Mouse (Mus musculus) kidney, embryonic 14.5 days (tissue): ENCODE measurements around the gene Dnah6. TPM values are rescaled to one million over a fixed set of nuclear protein-coding genes. Genes with fewer than 3 reads are reported as not detected.
A peak's percentile ranks its signal among the peaks of the same experiment; 100 is the strongest.

ENCODE experiments used
- ATAC-seq: fragments of 200-750 bp; cut with Nextera tagmentation; 2 replicates; pipeline ENCODE4 v1.8.0; 2017; ENCODE audit warnings: moderate number of reproducible peaks, mild to moderate bottlenecking, moderate TSS enrichment, moderate library complexity; ENCODE audit not compliant: low FRiP score, low TSS enrichment
- H3K27ac ChIP-seq: fragments of 300-500 bp; sonication (generic); 2 replicates; pipeline ENCODE4 v1.5.1; 2014; ENCODE audit warnings: low read depth, mild to moderate bottlenecking, low read length, moderate library complexity, mixed read lengths
- H3K27me3 ChIP-seq: fragments of 300-500 bp; sonication (generic); 2 replicates; pipeline ENCODE4 v1.6.1; 2014; ENCODE audit warnings: mild to moderate bottlenecking, low read length; ENCODE audit not compliant: control insufficient read depth, insufficient read depth
- H3K36me3 ChIP-seq: fragments of 300-500 bp; sonication (generic); 2 replicates; pipeline ENCODE4 v1.6.1; 2014; ENCODE audit warnings: low read length, mixed read lengths; ENCODE audit not compliant: control insufficient read depth, insufficient read depth
- H3K4me1 ChIP-seq: fragments of 300-500 bp; sonication (generic); 2 replicates; pipeline ENCODE4 v1.6.1; 2014; ENCODE audit warnings: low read length, mixed read lengths; ENCODE audit not compliant: control insufficient read depth, insufficient read depth
- H3K4me2 ChIP-seq: fragments of 300-500 bp; sonication (generic); replicated peaks from 2 replicates; pipeline ENCODE4 v1.6.1; 2014; ENCODE audit warnings: low read depth, mild to moderate bottlenecking, low read length
- H3K4me3 ChIP-seq: fragments of 300-500 bp; sonication (generic); 2 replicates; pipeline ENCODE4 v1.5.1; 2014; ENCODE audit warnings: mild to moderate bottlenecking, low read length
- H3K9ac ChIP-seq: fragments of 300-500 bp; sonication (generic); 2 replicates; pipeline ENCODE4 v1.6.1; 2014; ENCODE audit warnings: low read depth, mild to moderate bottlenecking, low read length, moderate library complexity
- H3K9me3 ChIP-seq: fragments of 300-500 bp; sonication (generic); 2 replicates; pipeline ENCODE4 v1.6.1; 2016; ENCODE audit warnings: low read length; ENCODE audit not compliant: control insufficient read depth
- WGBS: fragments of 180-500 bp; shearing (Covaris S2); extraction: QIAGEN DNeasy Blood & Tissue Kit; methylation state at CpG from one replicate; pipeline ENCODE4 v1.1.7; 2014; 5-methylcytosine and 5-hydroxymethylcytosine counted together
- polyA plus RNA-seq: library from polyadenylated mRNA; unstranded; fragments of >200 nt; fragmentation: Nextera tagmentation; extraction: Ambion mirVana; gene quantifications from 2 replicates; pipeline ENCODE4 v1.2.1, GENCODE M21; 2014

Dnah6 gene
- polyA plus RNA-seq, 1 experiment from 2014 or later = 0.05 TPM

DNA sequence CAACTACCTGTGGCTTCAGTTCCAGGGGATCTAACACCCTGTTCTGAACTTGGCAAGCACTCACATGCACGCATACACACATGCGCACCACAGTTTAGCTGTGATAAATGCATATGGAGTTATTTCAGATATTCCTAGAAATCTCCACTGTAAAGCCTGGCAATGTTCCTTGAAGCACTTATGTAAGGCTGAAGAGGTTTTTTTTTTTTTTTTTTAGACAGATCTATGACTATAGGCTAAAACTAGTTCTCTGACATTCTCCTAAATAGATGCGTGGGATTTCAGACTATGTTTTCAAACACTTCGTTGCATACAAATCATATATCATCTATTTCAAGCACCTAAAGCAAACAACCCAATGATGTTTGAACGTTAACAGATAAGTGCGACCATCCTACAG lies 166.6 kb downstream of the Dnah6 start:
- Histone ChIP-seq H3K9ac (no peak overlapping the region), H3K4me3 (no peak overlapping the region), H3K36me3 (no peaks in the 10 kb centered on the region), H3K4me2 (no peak overlapping the region), H3K4me1 (no peaks in the 10 kb centered on the region), H3K27ac (no peak overlapping the region), H3K27me3 (no peaks in the 10 kb centered on the region), H3K9me3 (peaks cover 3% of the 10 kb centered on the region; the same call in 1 of the 2 replicates)
- no peak for ATAC-seq
- 94% methylated on average over 6 of the region's 6 CpGs for WGBS

DNA sequence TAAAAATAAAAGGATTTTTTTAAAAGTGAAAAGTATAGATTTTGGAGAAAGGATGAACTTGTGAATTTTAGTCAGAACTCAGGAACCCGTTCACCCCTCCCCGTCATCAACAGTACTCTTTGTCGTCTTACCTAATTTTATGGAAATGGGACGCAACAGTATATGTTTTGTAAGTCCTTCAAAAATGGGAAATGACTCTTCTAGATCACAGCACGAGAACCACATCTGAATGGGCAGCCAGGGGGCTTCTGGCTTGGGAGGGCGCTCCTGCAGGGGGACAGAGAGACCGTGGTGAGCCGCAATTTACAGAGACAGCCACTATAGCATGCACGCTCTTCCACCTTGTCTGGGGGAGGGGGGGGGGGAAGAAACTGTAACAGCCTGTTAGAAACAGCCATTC lies 167.9 kb downstream of the Dnah6 start:
- Histone ChIP-seq H3K4me2 (no peak overlapping the region), H3K9me3 (peaks cover 3% of the 10 kb centered on the region; the same call in 1 of the 2 replicates), H3K27me3 (no peaks in the 10 kb centered on the region), H3K9ac (no peak overlapping the region), H3K36me3 (no peaks in the 10 kb centered on the region), H3K27ac (no peak overlapping the region), H3K4me3 (no peak overlapping the region), H3K4me1 (no peaks in the 10 kb centered on the region)
- WGBS = 95% methylated on average over 9 of the region's 9 CpGs
- no peak for ATAC-seq

DNA sequence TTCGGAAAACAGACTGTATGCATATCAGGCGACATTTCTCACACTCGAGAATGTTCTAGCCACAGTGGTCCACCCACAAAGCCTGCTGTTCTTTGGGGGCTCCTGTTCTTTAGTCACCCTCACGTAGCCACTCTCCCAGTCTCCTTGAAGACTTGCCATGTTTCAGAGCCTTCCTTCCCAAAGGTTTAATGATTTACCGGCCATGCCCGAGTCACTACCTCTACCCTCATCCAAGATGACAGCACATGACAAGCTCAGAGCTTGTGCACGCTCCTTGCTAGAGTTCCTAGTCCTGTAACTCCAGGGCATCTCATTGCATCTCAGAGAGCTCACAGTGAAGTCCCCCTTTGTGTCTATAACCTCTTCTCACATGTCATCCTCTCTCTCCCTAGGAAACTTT lies 174.2 kb downstream of the Dnah6 start:
- H3K27ac ChIP-seq = no peak overlapping the region
- no peaks in the 10 kb centered on the region for H3K27me3 ChIP-seq
- H3K4me2 ChIP-seq = no peak overlapping the region
- 0 out of 2 replicates have a peak, but pooled peaks have one; percentile 28 for ATAC-seq
- no peak overlapping the region for H3K9ac ChIP-seq
- no peaks in the 10 kb centered on the region for H3K4me1 ChIP-seq
- WGBS = 68% methylated on average over 7 of the region's 7 CpGs
- no peaks in the 10 kb centered on the region for H3K36me3 ChIP-seq
- no peak overlapping the region for H3K4me3 ChIP-seq
- H3K9me3 ChIP-seq = no peaks in the 10 kb centered on the region

- H3K4me1 ChIP-seq = no peaks in the 10 kb centered on the region
- no peaks in the 10 kb centered on the region for H3K27me3 ChIP-seq
- no peak overlapping the region for H3K4me2 ChIP-seq
- no peaks in the 10 kb centered on the region for H3K9me3 ChIP-seq
- WGBS = 81% methylated on average over 3 of the region's 3 CpGs
- H3K36me3 ChIP-seq = no peaks in the 10 kb centered on the region
- no peak overlapping the region for H3K9ac ChIP-seq
- H3K4me3 ChIP-seq = no peak overlapping the region
- no peak for ATAC-seq
- no peak overlapping the region for H3K27ac ChIP-seq
Measured at GRCm38 (mm10) chr6:73045944-73046343, 175.5 kb downstream of the Dnah6 start.

DNA sequence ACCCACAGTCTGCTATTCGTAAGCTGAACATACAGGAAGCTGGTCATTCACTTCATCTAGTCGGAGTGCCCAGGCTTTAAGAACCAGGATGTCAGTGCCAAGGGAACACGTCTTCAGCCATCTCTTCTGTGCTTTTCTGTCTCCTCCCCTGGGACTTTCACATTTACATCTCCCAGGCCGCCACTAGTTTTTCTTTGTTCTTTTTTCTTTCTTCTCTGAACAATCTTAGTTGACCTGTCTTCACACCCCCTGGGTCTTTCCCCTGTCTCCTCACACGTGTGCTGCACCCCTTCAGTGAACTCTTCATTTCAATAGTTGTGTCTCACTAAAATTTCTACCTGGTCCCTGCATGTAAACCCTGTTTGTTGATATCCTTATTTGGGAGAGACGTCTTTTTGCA lies 179.2 kb downstream of the Dnah6 start:
- Histone ChIP-seq H3K27me3 (no peaks in the 10 kb centered on the region), H3K4me3 (no peak overlapping the region), H3K36me3 (no peaks in the 10 kb centered on the region), H3K27ac (no peak overlapping the region), H3K9me3 (no peaks in the 10 kb centered on the region), H3K4me2 (no peak overlapping the region), H3K9ac (no peak overlapping the region), H3K4me1 (no peaks in the 10 kb centered on the region)
- ATAC-seq = no peak
- WGBS = 76% methylated on average over 6 of the region's 6 CpGs

DNA sequence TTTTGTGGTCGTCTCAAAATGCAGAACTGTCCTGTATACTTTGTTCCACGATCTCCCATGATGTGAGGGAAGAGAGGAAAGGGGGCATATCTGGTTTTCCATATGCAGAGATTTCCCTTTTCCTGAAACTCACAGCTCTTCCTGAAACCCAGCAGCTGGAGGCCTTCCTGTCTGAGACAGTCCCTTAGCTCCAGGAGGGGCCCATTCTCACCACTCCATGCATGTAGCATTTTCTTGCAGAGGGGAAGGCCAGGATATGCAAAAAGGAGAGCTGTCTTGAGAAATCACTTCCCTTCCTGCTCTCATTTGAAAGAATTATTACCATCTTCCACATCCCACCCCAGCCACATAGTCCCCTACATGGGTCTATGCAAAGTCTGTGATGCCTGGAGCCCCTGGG lies 183.2 kb downstream of the Dnah6 start:
- no peaks in the 10 kb centered on the region for H3K27me3 ChIP-seq
- no peaks in the 10 kb centered on the region for H3K36me3 ChIP-seq
- H3K4me2 ChIP-seq = no peak overlapping the region
- no peak overlapping the region for H3K4me3 ChIP-seq
- no peaks in the 10 kb centered on the region for H3K9me3 ChIP-seq
- 0 out of 2 replicates have a peak overlapping the region, but pooled peaks have one; percentile 51 for H3K27ac ChIP-seq
- no peak overlapping the region for H3K9ac ChIP-seq
- no peaks in the 10 kb centered on the region for H3K4me1 ChIP-seq
- peak; percentile 52; the same call in 1 of the 2 replicates for ATAC-seq
- 70% methylated on average over 2 of the region's 2 CpGs for WGBS

DNA sequence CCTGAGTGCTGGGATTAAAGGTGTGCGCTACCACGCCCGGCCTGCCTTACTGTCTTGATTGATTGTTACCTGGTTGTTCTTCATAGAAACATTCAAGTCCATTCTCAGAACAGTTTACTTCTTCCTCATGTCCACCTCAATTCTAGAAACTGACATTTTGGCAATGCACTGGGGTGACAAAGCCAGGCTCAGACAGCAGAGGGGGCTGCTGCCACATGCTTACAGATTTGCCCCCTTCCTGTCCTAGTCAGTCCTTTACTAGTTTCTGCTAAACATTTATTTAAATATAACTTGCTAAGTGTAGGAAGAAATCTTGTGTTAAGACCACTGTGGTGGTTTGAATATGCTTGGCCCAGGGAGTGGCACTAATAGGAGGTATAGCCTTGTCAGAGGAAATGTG lies 192.6 kb downstream of the Dnah6 start:
- Histone ChIP-seq H3K27me3 (no peaks in the 10 kb centered on the region), H3K9me3 (no peaks in the 10 kb centered on the region), H3K9ac (no peak overlapping the region), H3K4me1 (no peaks in the 10 kb centered on the region), H3K27ac (no peak overlapping the region), H3K36me3 (no peaks in the 10 kb centered on the region), H3K4me3 (no peak overlapping the region), H3K4me2 (no peak overlapping the region)
- no peak for ATAC-seq
- 99% methylated on average over 3 of the region's 3 CpGs for WGBS

DNA sequence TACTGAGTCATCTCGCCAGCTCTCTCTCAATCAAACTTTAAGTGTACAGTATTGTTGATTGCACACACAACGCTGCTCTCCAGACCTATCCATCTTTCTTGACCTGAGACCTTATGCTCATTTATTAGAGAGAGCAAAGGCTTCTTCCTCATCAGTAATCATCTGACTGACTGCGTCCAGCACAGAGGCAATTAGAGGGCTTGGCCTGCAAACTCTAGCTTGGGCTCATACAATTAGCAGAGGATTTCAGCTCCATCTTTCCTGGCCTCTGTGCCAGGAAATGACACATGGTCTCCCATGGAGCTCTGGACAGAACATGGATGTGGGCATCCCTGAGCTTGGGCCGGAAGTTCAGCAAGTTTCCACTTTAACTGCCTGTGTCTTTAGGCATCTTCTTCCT lies 193.6 kb downstream of the Dnah6 start:
- Histone ChIP-seq H3K9ac (no peak overlapping the region), H3K4me1 (no peaks in the 10 kb centered on the region), H3K4me2 (no peak overlapping the region), H3K4me3 (no peak overlapping the region), H3K9me3 (no peaks in the 10 kb centered on the region), H3K36me3 (no peaks in the 10 kb centered on the region), H3K27ac (no peak overlapping the region), H3K27me3 (no peaks in the 10 kb centered on the region)
- ATAC-seq = no peak
- 61% methylated on average over 4 of the region's 4 CpGs for WGBS

GRCm38 (mm10) chr6:73026898-73027297 lies 194.6 kb downstream of the Dnah6 start:
- H3K9me3 ChIP-seq = no peaks in the 10 kb centered on the region
- H3K27ac ChIP-seq = no peak overlapping the region
- no peak overlapping the region for H3K9ac ChIP-seq
- H3K27me3 ChIP-seq = no peaks in the 10 kb centered on the region
- H3K4me1 ChIP-seq = no peaks in the 10 kb centered on the region
- H3K36me3 ChIP-seq = no peaks in the 10 kb centered on the region
- no peak overlapping the region for H3K4me3 ChIP-seq
- no peak overlapping the region for H3K4me2 ChIP-seq
- 83% methylated on average over 6 of the region's 6 CpGs for WGBS
- ATAC-seq = no peak
